Mouse (Mus musculus) liver, embryonic 14.5 days (tissue): ENCODE measurements around the gene Abca7. TPM values are rescaled to one million over a fixed set of nuclear protein-coding genes. Genes with fewer than 3 reads are reported as not detected.

Experiments
- ATAC-seq: fragments of 200-750 bp; cut with Nextera tagmentation; 2 replicates; pipeline ENCODE4 v1.8.0; 2017; ENCODE audit warnings: moderate number of reproducible peaks, mild to moderate bottlenecking, moderate library complexity; ENCODE audit not compliant: insufficient read depth
- DNase-seq, 3 experiments: peaks; one replicate each; pipeline ENCODE4 v3.0.0-alpha.2; 2012 to 2013; ENCODE audit warnings: low read depth in 3 of 3, low spot score in 3 of 3
- H3K27ac ChIP-seq: fragments of 300-500 bp; sonication (generic); 2 replicates; pipeline ENCODE4 v1.5.1; 2014; ENCODE audit warnings: moderate library complexity, mild to moderate bottlenecking, control low read depth, inconsistent platforms
- H3K27me3 ChIP-seq: fragments of 300-500 bp; sonication (generic); 2 replicates; pipeline ENCODE4 v1.6.1; 2014; ENCODE audit warnings: mild to moderate bottlenecking, low read length, moderate library complexity; ENCODE audit not compliant: control insufficient read depth, insufficient read depth
- H3K36me3 ChIP-seq: fragments of 300-500 bp; sonication (generic); replicated peaks from 2 replicates; pipeline ENCODE4 v1.6.1; 2014; ENCODE audit warnings: low read depth; ENCODE audit not compliant: control insufficient read depth, insufficient read depth
- H3K4me1 ChIP-seq, 2 experiments: fragments of 200-500 bp in 1 of 2; fragments of 300-500 bp in 1 of 2; sonication (generic) in 1 of 2; replicated peaks; 2 replicates each; pipeline ENCODE4 v1.6.1; 2012 to 2014; ENCODE audit warnings: antibody characterized with exemption in 1 of 2, inconsistent platforms in 1 of 2, low read length in 1 of 2; ENCODE audit not compliant: control insufficient read depth in 2 of 2, insufficient read depth in 2 of 2
- H3K4me2 ChIP-seq: fragments of 300-500 bp; sonication (generic); 2 replicates; pipeline ENCODE4 v1.6.1; 2014; ENCODE audit warnings: low read depth, mild to moderate bottlenecking, control low read depth, moderate library complexity
- H3K4me3 ChIP-seq, 2 experiments: fragments of 200-500 bp in 1 of 2; fragments of 300-500 bp in 1 of 2; sonication (generic) in 1 of 2; 2 replicates each; pipeline ENCODE4 v1.5.1; 2012 to 2014; ENCODE audit warnings: low read depth in 2 of 2, low read length in 2 of 2, mild to moderate bottlenecking in 2 of 2, control low read depth in 1 of 2, inconsistent platforms in 1 of 2, moderate library complexity in 1 of 2; ENCODE audit not compliant: insufficient read depth in 1 of 2
- H3K9ac ChIP-seq: fragments of 300-500 bp; sonication (generic); replicated peaks from 2 replicates; pipeline ENCODE4 v1.6.1; 2014; ENCODE audit warnings: mild to moderate bottlenecking, control low read depth, moderate library complexity
- H3K9me3 ChIP-seq: fragments of 300-500 bp; sonication (generic); 2 replicates; pipeline ENCODE4 v1.6.1; 2016; ENCODE audit warnings: low read length, mixed read lengths; ENCODE audit not compliant: control insufficient read depth
- CTCF ChIP-seq: IDR thresholded peaks from 2 replicates; pipeline ENCODE4 v1.5.1; 2016; ENCODE audit warnings: antibody characterized with exemption, low read depth, control low read depth
- EP300 ChIP-seq: IDR thresholded peaks from 2 replicates; pipeline ENCODE4 v1.6.1; 2016; ENCODE audit warnings: antibody characterized with exemption, low read depth
- WGBS: fragments of 180-500 bp; shearing (Covaris S2); extraction: QIAGEN DNeasy Blood & Tissue Kit; methylation state at CpG from one replicate; pipeline ENCODE4 v1.1.7; 2014; ENCODE audit not compliant: insufficient replicate concordance; 5-methylcytosine and 5-hydroxymethylcytosine counted together
- polyA plus RNA-seq, 2 experiments: library from polyadenylated mRNA; depleted of rRNA in 1 of 2; stranded (reverse) in 1 of 2; unstranded in 1 of 2; fragments of >200 nt; fragmentation: Nextera tagmentation in 1 of 2; extraction: Ambion mirVana in 1 of 2; gene quantifications; 2 replicates each; pipeline versions ENCODE4 v1.2.1 to v1.2.3; 2012 to 2014

Abca7 gene
- polyA plus RNA-seq, 2 experiments = 4.9 to 11.2 TPM

- DNase-seq (no peak), ATAC-seq (no peak)
- no peak overlapping the region for H3K27ac ChIP-seq
- H3K27me3 ChIP-seq = no peaks in the 10 kb centered on the region
- no peak overlapping the region for H3K4me3 ChIP-seq
- TF ChIP-seq EP300 (no peak), CTCF (no peak)
- peaks cover 21 to 23% of the 10 kb centered on the region in 2 experiments for H3K4me1 ChIP-seq
- peaks cover 34% of the 10 kb centered on the region for H3K36me3 ChIP-seq
- no peak overlapping the region for H3K9ac ChIP-seq
- H3K9me3 ChIP-seq = no peaks in the 10 kb centered on the region
- WGBS = 81% methylated on average over 4 of the region's 4 CpGs
- H3K4me2 ChIP-seq = no peak overlapping the region
These were observed 60.2 kb downstream of the Abca7 start for GRCm38 (mm10) chr10:80056506-80056905.

- Histone ChIP-seq H3K4me2 (no peak overlapping the region), H3K9me3 (no peaks in the 10 kb centered on the region), H3K27me3 (no peaks in the 10 kb centered on the region), H3K4me1 (peaks cover 18% of the 10 kb centered on the region in 2 experiments), H3K36me3 (peaks cover 37% of the 10 kb centered on the region), H3K9ac (no peak overlapping the region), H3K27ac (no peak overlapping the region), H3K4me3 (no peak overlapping the region)
- ATAC-seq = no peak
- DNase-seq = no peak
- 90% methylated on average over 27 of the region's 27 CpGs for WGBS
- TF ChIP-seq CTCF = no peak
- TF ChIP-seq EP300 = no peak
These were observed 60.8 kb downstream of the Abca7 start for GRCm38 (mm10) chr10:80056976-80057682.

- Histone ChIP-seq H3K27me3 (no peaks in the 10 kb centered on the region), H3K4me1 (peaks cover 11% of the 10 kb centered on the region in 2 experiments), H3K4me3 (no peak overlapping the region), H3K9me3 (no peaks in the 10 kb centered on the region), H3K9ac (no peak overlapping the region), H3K36me3 (peaks cover 42% of the 10 kb centered on the region), H3K27ac (no peak overlapping the region), H3K4me2 (no peak overlapping the region)
- TF ChIP-seq CTCF (no peak), EP300 (no peak)
- 85% methylated on average over 30 of the region's 30 CpGs for WGBS
- ATAC-seq = no peak
- no peak for DNase-seq
These were observed 61.5 kb downstream of the Abca7 start for GRCm38 (mm10) chr10:80057683-80058326.

- Histone ChIP-seq H3K36me3 (peaks cover 32% of the 10 kb centered on the region), H3K4me2 (no peak overlapping the region), H3K27ac (no peak overlapping the region), H3K4me3 (no peak overlapping the region), H3K9ac (no peak overlapping the region), H3K9me3 (no peaks in the 10 kb centered on the region), H3K4me1 (no peaks in the 10 kb centered on the region), H3K27me3 (no peaks in the 10 kb centered on the region)
- TF ChIP-seq EP300 (no peak), CTCF (no peak)
- ATAC-seq (no peak), DNase-seq (no peak)
- WGBS = 92% methylated on average over 5 of the region's 5 CpGs
These were observed 66.8 kb downstream of the Abca7 start for GRCm38 (mm10) chr10:80063104-80063503.

- H3K36me3 ChIP-seq = peaks cover 29% of the 10 kb centered on the region
- H3K9me3 ChIP-seq = no peaks in the 10 kb centered on the region
- H3K27ac ChIP-seq = no peak overlapping the region
- no peak overlapping the region for H3K4me2 ChIP-seq
- no peaks in the 10 kb centered on the region for H3K4me1 ChIP-seq
- TF ChIP-seq EP300 = no peak
- peak; percentile 43 for TF ChIP-seq CTCF
- DNase-seq = no peak
- no peak overlapping the region for H3K4me3 ChIP-seq
- WGBS = 81% methylated on average over 23 of the region's 23 CpGs
- H3K27me3 ChIP-seq = no peaks in the 10 kb centered on the region
- no peak for ATAC-seq
- no peak overlapping the region for H3K9ac ChIP-seq
These were observed 67.8 kb downstream of the Abca7 start for GRCm38 (mm10) chr10:80063877-80064650.

Other genes with a start within 250 kb of the Abca7 start
Only the 30 nearest of the 33 such genes appear.
- 46.4 and 51.3 TPM in 2 replicates for gene Rnf126, start 229.5 kb upstream of the Abca7 start, polyA plus RNA-seq (2012; rRNA removed)
- 27.7 and 33.7 TPM in 2 replicates for gene Rnf126, start 229.5 kb upstream of the Abca7 start, polyA plus RNA-seq (2014; fragmentation: Nextera tagmentation; extraction: Ambion mirVana)
- gene Fstl3, start 219.2 kb upstream of the Abca7 start, polyA plus RNA-seq (2012; rRNA removed) = 0.54 and 0.56 TPM in 2 replicates
- gene Fstl3, start 219.2 kb upstream of the Abca7 start, polyA plus RNA-seq (2014; fragmentation: Nextera tagmentation; extraction: Ambion mirVana) = 0.18 and 0.23 TPM in 2 replicates
- 1.6 TPM in 2 replicates for gene Prss57, start 205.5 kb upstream of the Abca7 start, polyA plus RNA-seq (2012; rRNA removed)
- gene Prss57, start 205.5 kb upstream of the Abca7 start, polyA plus RNA-seq (2014; fragmentation: Nextera tagmentation; extraction: Ambion mirVana) = 3.2 and 4.9 TPM in 2 replicates
- 3.4 and 3.5 TPM in 2 replicates for gene Palm, start 202.9 kb upstream of the Abca7 start, polyA plus RNA-seq (2012; rRNA removed)
- gene Palm, start 202.9 kb upstream of the Abca7 start, polyA plus RNA-seq (2014; fragmentation: Nextera tagmentation; extraction: Ambion mirVana) = 4.0 and 4.1 TPM in 2 replicates
- gene Misp, start 175.5 kb upstream of the Abca7 start, polyA plus RNA-seq (2012; rRNA removed) = 0.13 and 0.18 TPM in 2 replicates
- gene Misp, start 175.5 kb upstream of the Abca7 start, polyA plus RNA-seq (2014; fragmentation: Nextera tagmentation; extraction: Ambion mirVana) = 0.41 TPM in 1 of 2 replicates, not detected in the other
- gene Ptbp1, start 142.1 kb upstream of the Abca7 start, polyA plus RNA-seq (2012; rRNA removed) = 118 and 126 TPM in 2 replicates
- gene Ptbp1, start 142.1 kb upstream of the Abca7 start, polyA plus RNA-seq (2014; fragmentation: Nextera tagmentation; extraction: Ambion mirVana) = 84.5 and 99.8 TPM in 2 replicates
- gene Prtn3, start 122.0 kb upstream of the Abca7 start, polyA plus RNA-seq (2012; rRNA removed) = 133 and 152 TPM in 2 replicates
- 86.8 and 132 TPM in 2 replicates for gene Prtn3, start 122.0 kb upstream of the Abca7 start, polyA plus RNA-seq (2014; fragmentation: Nextera tagmentation; extraction: Ambion mirVana)
- 6.7 and 7.0 TPM in 2 replicates for gene Plppr3, start 121.9 kb upstream of the Abca7 start, polyA plus RNA-seq (2012; rRNA removed)
- 2.8 and 3.0 TPM in 2 replicates for gene Plppr3, start 121.9 kb upstream of the Abca7 start, polyA plus RNA-seq (2014; fragmentation: Nextera tagmentation; extraction: Ambion mirVana)
- gene Elane, start 110.2 kb upstream of the Abca7 start, polyA plus RNA-seq (2012; rRNA removed) = 52.2 and 61.9 TPM in 2 replicates
- 116 and 151 TPM in 2 replicates for gene Elane, start 110.2 kb upstream of the Abca7 start, polyA plus RNA-seq (2014; fragmentation: Nextera tagmentation; extraction: Ambion mirVana)
- 0.14 and 0.29 TPM in 2 replicates for gene Cfd, start 105.6 kb upstream of the Abca7 start, polyA plus RNA-seq (2012; rRNA removed)
- gene Cfd, start 105.6 kb upstream of the Abca7 start, polyA plus RNA-seq (2014; fragmentation: Nextera tagmentation; extraction: Ambion mirVana) = not detected in 2 replicates
- 13.3 and 14.3 TPM in 2 replicates for gene Med16, start 87.6 kb upstream of the Abca7 start, polyA plus RNA-seq (2012; rRNA removed)
- gene Med16, start 87.6 kb upstream of the Abca7 start, polyA plus RNA-seq (2014; fragmentation: Nextera tagmentation; extraction: Ambion mirVana) = 10.0 and 12.0 TPM in 2 replicates
- not detected in 2 replicates for gene Gm26602, start 85.6 kb upstream of the Abca7 start, polyA plus RNA-seq (2012; rRNA removed)
- gene Gm26602, start 85.6 kb upstream of the Abca7 start, polyA plus RNA-seq (2014; fragmentation: Nextera tagmentation; extraction: Ambion mirVana) = not detected in 2 replicates
- gene Kiss1r, start 79.5 kb upstream of the Abca7 start, polyA plus RNA-seq (2012; rRNA removed) = 0.17 and 0.30 TPM in 2 replicates
- 0.11 TPM in 1 of 2 replicates, not detected in the other for gene Kiss1r, start 79.5 kb upstream of the Abca7 start, polyA plus RNA-seq (2014; fragmentation: Nextera tagmentation; extraction: Ambion mirVana)
- 34.7 and 41.4 TPM in 2 replicates for gene R3hdm4, start 75.3 kb upstream of the Abca7 start, polyA plus RNA-seq (2012; rRNA removed)
- 38.5 and 46.0 TPM in 2 replicates for gene R3hdm4, start 75.3 kb upstream of the Abca7 start, polyA plus RNA-seq (2014; fragmentation: Nextera tagmentation; extraction: Ambion mirVana)
- 5.5 and 6.4 TPM in 2 replicates for gene Arid3a, start 69.5 kb upstream of the Abca7 start, polyA plus RNA-seq (2012; rRNA removed)
- 3.4 and 3.9 TPM in 2 replicates for gene Arid3a, start 69.5 kb upstream of the Abca7 start, polyA plus RNA-seq (2014; fragmentation: Nextera tagmentation; extraction: Ambion mirVana)
- 22.3 and 24.7 TPM in 2 replicates for gene Wdr18, start 36.3 kb upstream of the Abca7 start, polyA plus RNA-seq (2012; rRNA removed)
- 58.4 TPM in 2 replicates for gene Wdr18, start 36.3 kb upstream of the Abca7 start, polyA plus RNA-seq (2014; fragmentation: Nextera tagmentation; extraction: Ambion mirVana)
- gene Grin3b, start 25.8 kb upstream of the Abca7 start, polyA plus RNA-seq (2012; rRNA removed) = 0.01 and 0.03 TPM in 2 replicates
- 0.13 TPM in 1 of 2 replicates, not detected in the other for gene Grin3b, start 25.8 kb upstream of the Abca7 start, polyA plus RNA-seq (2014; fragmentation: Nextera tagmentation; extraction: Ambion mirVana)
- 59.7 and 79.7 TPM in 2 replicates for gene Tmem259, start 12.2 kb upstream of the Abca7 start, polyA plus RNA-seq (2012; rRNA removed)
- gene Tmem259, start 12.2 kb upstream of the Abca7 start, polyA plus RNA-seq (2014; fragmentation: Nextera tagmentation; extraction: Ambion mirVana) = 5.9 and 8.6 TPM in 2 replicates
- gene Cnn2, start 7.9 kb upstream of the Abca7 start, polyA plus RNA-seq (2012; rRNA removed) = 14.3 and 15.8 TPM in 2 replicates
- 33.8 and 39.7 TPM in 2 replicates for gene Cnn2, start 7.9 kb upstream of the Abca7 start, polyA plus RNA-seq (2014; fragmentation: Nextera tagmentation; extraction: Ambion mirVana)
- 17.5 and 20.9 TPM in 2 replicates for gene Arhgap45, start 20.2 kb downstream of the Abca7 start, polyA plus RNA-seq (2012; rRNA removed)
- gene Arhgap45, start 20.2 kb downstream of the Abca7 start, polyA plus RNA-seq (2014; fragmentation: Nextera tagmentation; extraction: Ambion mirVana) = 7.9 and 9.3 TPM in 2 replicates
- 77.0 and 121 TPM in 2 replicates for gene Polr2e, start 43.3 kb downstream of the Abca7 start, polyA plus RNA-seq (2012; rRNA removed)
- 88.0 and 90.2 TPM in 2 replicates for gene Polr2e, start 43.3 kb downstream of the Abca7 start, polyA plus RNA-seq (2014; fragmentation: Nextera tagmentation; extraction: Ambion mirVana)
- 274 and 388 TPM in 2 replicates for gene Gpx4, start 50.7 kb downstream of the Abca7 start, polyA plus RNA-seq (2012; rRNA removed)
- 705 and 724 TPM in 2 replicates for gene Gpx4, start 50.7 kb downstream of the Abca7 start, polyA plus RNA-seq (2014; fragmentation: Nextera tagmentation; extraction: Ambion mirVana)
- gene Sbno2, start 109.1 kb downstream of the Abca7 start, polyA plus RNA-seq (2012; rRNA removed) = 10.0 and 10.1 TPM in 2 replicates
- gene Sbno2, start 109.1 kb downstream of the Abca7 start, polyA plus RNA-seq (2014; fragmentation: Nextera tagmentation; extraction: Ambion mirVana) = 6.6 and 7.6 TPM in 2 replicates
- 80.5 and 88.8 TPM in 2 replicates for gene Stk11, start 119.3 kb downstream of the Abca7 start, polyA plus RNA-seq (2012; rRNA removed)
- 17.4 and 18.9 TPM in 2 replicates for gene Stk11, start 119.3 kb downstream of the Abca7 start, polyA plus RNA-seq (2014; fragmentation: Nextera tagmentation; extraction: Ambion mirVana)
- 196 and 211 TPM in 2 replicates for gene Atp5d, start 142.1 kb downstream of the Abca7 start, polyA plus RNA-seq (2012; rRNA removed)
- 249 and 270 TPM in 2 replicates for gene Atp5d, start 142.1 kb downstream of the Abca7 start, polyA plus RNA-seq (2014; fragmentation: Nextera tagmentation; extraction: Ambion mirVana)
- 1.8 and 2.2 TPM in 2 replicates for gene Cbarp, start 144.3 kb downstream of the Abca7 start, polyA plus RNA-seq (2012; rRNA removed)
- gene Cbarp, start 144.3 kb downstream of the Abca7 start, polyA plus RNA-seq (2014; fragmentation: Nextera tagmentation; extraction: Ambion mirVana) = 0.42 and 1.1 TPM in 2 replicates
- 9.1 and 10.3 TPM in 2 replicates for gene Midn, start 151.8 kb downstream of the Abca7 start, polyA plus RNA-seq (2012; rRNA removed)
- 5.1 and 5.7 TPM in 2 replicates for gene Midn, start 151.8 kb downstream of the Abca7 start, polyA plus RNA-seq (2014; fragmentation: Nextera tagmentation; extraction: Ambion mirVana)
- 19.4 and 19.8 TPM in 2 replicates for gene Cirbp, start 169.5 kb downstream of the Abca7 start, polyA plus RNA-seq (2012; rRNA removed)
- gene Cirbp, start 169.5 kb downstream of the Abca7 start, polyA plus RNA-seq (2014; fragmentation: Nextera tagmentation; extraction: Ambion mirVana) = 10.1 and 10.7 TPM in 2 replicates
- 6.8 and 6.9 TPM in 2 replicates for gene 1600002K03Rik, start 176.4 kb downstream of the Abca7 start, polyA plus RNA-seq (2012; rRNA removed)
- 10.6 and 13.2 TPM in 2 replicates for gene 1600002K03Rik, start 176.4 kb downstream of the Abca7 start, polyA plus RNA-seq (2014; fragmentation: Nextera tagmentation; extraction: Ambion mirVana)
- 0.40 and 0.47 TPM in 2 replicates for gene Efna2, start 183.0 kb downstream of the Abca7 start, polyA plus RNA-seq (2012; rRNA removed)
- gene Efna2, start 183.0 kb downstream of the Abca7 start, polyA plus RNA-seq (2014; fragmentation: Nextera tagmentation; extraction: Ambion mirVana) = 0.51 and 0.52 TPM in 2 replicates